Mouse (Mus musculus) kidney, adult 10 weeks (tissue): ENCODE data around the gene Slk. TPM values are rescaled to one million over a fixed set of nuclear protein-coding genes. Genes with fewer than 3 reads are reported as not detected.

Source experiments
- polyA plus RNA-seq: library from polyadenylated mRNA; stranded (reverse); fragments of 350-450 nt; fragmentation: Illumina TruSeq; extraction: RNeasy Lipid Tissue Mini Kit (QIAGEN cat#74804); gene quantifications from one replicate; pipeline ENCODE4 v1.2.3, GENCODE M21; 2014; ENCODE audit warnings: low read depth, low replicate concordance

Gene Slk
- 80.6 TPM for polyA plus RNA-seq

DNA sequence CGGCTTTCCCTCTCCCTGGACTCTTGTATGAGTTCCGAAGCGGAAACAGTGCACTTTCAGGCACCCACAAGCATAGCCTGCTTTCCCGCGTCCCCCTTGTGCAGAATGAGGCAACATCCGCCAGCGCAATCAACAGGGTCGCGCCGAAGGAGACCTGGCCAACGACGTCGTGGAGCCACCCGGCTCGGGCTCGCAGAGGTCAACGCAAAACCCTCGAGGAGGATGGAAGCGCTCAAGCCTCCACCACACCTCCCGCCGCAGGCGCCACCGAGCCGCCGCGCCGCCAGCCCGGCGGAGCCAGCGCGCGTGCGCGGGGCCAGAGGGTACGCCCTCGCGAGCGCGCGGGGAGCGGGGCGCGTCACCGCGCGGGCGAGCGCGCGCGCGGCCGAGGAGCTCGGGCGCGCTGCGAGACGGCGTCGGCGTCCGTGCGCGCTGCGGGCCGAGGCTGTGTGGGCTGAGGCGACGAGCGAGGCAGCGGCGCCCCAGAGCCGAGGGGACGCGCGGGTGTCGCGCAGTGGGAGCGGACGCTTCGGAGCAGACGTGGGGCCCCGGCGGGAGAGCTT, at the start of gene Slk:
TSS of gene Slk (plus strand) at position 454 of the 563 bp plus-strand sequence.

DNA sequence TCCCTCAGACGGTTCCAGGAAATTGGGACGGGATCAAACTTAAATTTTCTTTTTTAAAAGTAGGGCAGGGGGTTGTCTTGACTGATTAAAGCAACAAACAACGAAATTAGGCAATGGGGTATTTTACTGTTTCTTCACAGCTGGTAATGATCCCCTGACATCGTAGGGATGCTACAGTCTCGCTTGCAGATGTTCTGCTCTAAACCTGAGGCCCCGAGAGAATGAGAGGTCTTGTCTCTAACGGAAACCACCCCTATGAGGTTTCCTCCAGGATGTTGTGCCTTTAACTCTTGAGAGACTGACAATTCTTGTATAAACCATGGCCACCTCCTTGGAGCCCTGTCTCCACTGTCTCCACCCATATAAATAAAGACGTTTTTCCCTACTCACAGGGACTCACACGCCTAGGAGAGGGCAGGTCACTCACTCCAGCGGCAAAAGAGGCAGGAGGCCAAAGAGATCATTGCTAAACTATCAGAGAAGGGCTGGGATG, 42.1 kb upstream of the Slk start, which contains the start of gene Stn1:
TSS of gene Stn1 (minus strand) at position 208 of the 493 bp plus-strand sequence.

DNA sequence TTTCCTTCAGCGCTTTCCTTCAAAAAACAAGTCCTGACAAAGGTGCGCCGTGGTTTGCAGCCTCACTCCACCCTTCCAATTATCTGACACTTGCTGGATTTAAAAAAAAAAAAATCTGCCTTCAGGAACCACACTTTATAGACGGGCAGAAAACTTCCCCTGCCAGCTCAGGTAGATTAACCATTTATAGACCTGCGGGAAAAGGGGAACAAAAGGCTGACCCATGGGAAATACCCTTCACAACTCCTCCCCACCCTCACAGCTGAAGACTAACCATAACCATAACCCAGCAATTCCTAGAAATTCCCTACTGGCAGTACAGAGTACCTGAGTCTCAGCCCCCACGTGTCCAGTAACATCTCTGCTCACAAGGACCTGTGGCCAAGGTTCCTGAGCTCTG, 112.5 kb downstream of the Slk start, which contains the start of gene Col17a1:
TSS of gene Col17a1 (minus strand) at position 101 of the 400 bp plus-strand sequence.

Other genes starting within 250 kb of the Slk start
- 4.6 TPM for gene Sh3pxd2a, start 115.3 kb upstream of the Slk start, polyA plus RNA-seq
- gene Stn1, start 42.2 kb upstream of the Slk start, polyA plus RNA-seq: 3.8 TPM
- gene Col17a1, start 112.4 kb downstream of the Slk start, polyA plus RNA-seq: not detected
- 160 TPM for gene Sfr1, start 152.0 kb downstream of the Slk start, polyA plus RNA-seq